ENCODE assay signal across 19 mouse cellular contexts in the genomic region with DNA sequence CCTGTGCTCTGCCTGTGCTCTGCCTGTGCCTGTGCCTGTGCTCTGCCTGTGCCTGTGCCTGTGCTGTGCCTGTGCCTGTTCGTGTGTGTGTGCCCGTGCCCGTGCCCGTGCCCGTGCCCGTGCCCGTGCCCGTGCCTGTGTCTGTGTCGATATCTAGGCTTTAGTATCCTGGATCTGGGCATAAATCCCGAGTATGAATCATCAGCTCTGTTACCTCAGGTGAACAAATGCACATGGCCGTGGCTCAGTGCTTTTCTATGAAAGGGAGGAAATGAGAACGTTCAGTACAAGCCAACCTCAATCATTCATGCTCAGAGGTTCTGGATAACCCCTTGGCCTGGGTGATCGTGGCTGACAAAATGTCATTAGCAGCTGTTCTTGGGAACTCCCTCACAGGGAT.
A peak's percentile ranks its signal among the peaks of the same experiment; 100 is the strongest.
DNase-seq lines count a peak whose midpoint lies in the region; ATAC-seq and TF ChIP-seq lines count a peak whose summit lies in the region.
"Had no signal": no experiment of that assay in that cellular context is flagged by ENCODE, and none has a peak within 500 bp of the region (broad histone marks: within the 10 kb centered on the region; RNA-seq: fewer than 3 reads in every experiment).

No protein-coding gene starts in this region.

- 88% methylated on average over 13 of the region's 13 CpGs for WGBS in hindbrain, embryonic 10.5 days
- WGBS in hindbrain, embryonic 12.5 days: 79% methylated on average over 13 of the region's 13 CpGs
- WGBS in midbrain, embryonic 16.5 days: 82% methylated on average over 13 of the region's 13 CpGs
- 80% methylated on average over 13 of the region's 13 CpGs for WGBS in midbrain, embryonic 13.5 days

- no peaks in the 10 kb centered on the region; the same call in 1 of the 2 replicates for H3K9me3 ChIP-seq in hindbrain, embryonic 10.5 days
- no peaks in the 10 kb centered on the region for H3K9me3 ChIP-seq in hindbrain, embryonic 12.5 days (replicated peaks)
- no peaks in the 10 kb centered on the region for H3K9me3 ChIP-seq in midbrain, embryonic 16.5 days (replicated peaks; ENCODE audit: control insufficient read depth, low read length, poor library complexity, severe bottlenecking)
- H3K9me3 ChIP-seq in midbrain, embryonic 13.5 days: no peaks in the 10 kb centered on the region
- H3K9me3 ChIP-seq in ES-Bruce4 (replicated peaks; ENCODE audit: control insufficient read depth, insufficient read depth, low read length, poor library complexity, severe bottlenecking): no peaks in the 10 kb centered on the region
- H3K9me3 ChIP-seq: liver, embryonic 13.5 days; neural tube, embryonic 15.5 days had no signal

- no peak for TF ChIP-seq POLR2A in ES-Bruce4 (IDR thresholded peaks at IDR 0.05; ENCODE audit: insufficient read depth, low read length)

- H3K4me3 ChIP-seq in hindbrain, embryonic 10.5 days: no peak overlapping the region
- H3K4me3 ChIP-seq in hindbrain, embryonic 12.5 days: no peak overlapping the region
- no peak overlapping the region for H3K4me3 ChIP-seq in midbrain, embryonic 16.5 days (ENCODE audit: low read depth, low read length)
- H3K4me3 ChIP-seq in midbrain, embryonic 13.5 days (replicated peaks): no peak overlapping the region
- peak overlapping the region; percentile 22 for H3K4me3 ChIP-seq in ES-Bruce4 (ENCODE audit: low read depth, low read length)
- H3K4me3 ChIP-seq: heart, embryonic 12.5 days; limb, embryonic 13.5 days; liver, embryonic 13.5 days; neural tube, embryonic 15.5 days had no signal

- H3K36me3 ChIP-seq in hindbrain, embryonic 10.5 days: no peaks in the 10 kb centered on the region
- H3K36me3 ChIP-seq in hindbrain, embryonic 12.5 days: no peaks in the 10 kb centered on the region
- no peaks in the 10 kb centered on the region for H3K36me3 ChIP-seq in midbrain, embryonic 16.5 days (ENCODE audit: control insufficient read depth, insufficient read depth, low read length)
- H3K36me3 ChIP-seq in midbrain, embryonic 13.5 days: no peaks in the 10 kb centered on the region
- H3K36me3 ChIP-seq in ES-Bruce4 (ENCODE audit: control insufficient read depth, insufficient read depth, low read length, poor library complexity, severe bottlenecking): no peaks in the 10 kb centered on the region
- H3K36me3 ChIP-seq: heart, embryonic 12.5 days; limb, embryonic 13.5 days; liver, embryonic 13.5 days; neural tube, embryonic 15.5 days had no signal

- no peak for ATAC-seq in hindbrain, embryonic 12.5 days (ENCODE audit: low FRiP score)
- ATAC-seq in midbrain, embryonic 16.5 days: 0 out of 2 replicates have a peak, but pooled peaks have one; percentile 20
- no peak; the same call in 1 of the 2 replicates for ATAC-seq in midbrain, embryonic 13.5 days

- TF ChIP-seq CTCF in ES-Bruce4 (IDR thresholded peaks at IDR 0.05; ENCODE audit: low read depth, low read length): no peak

- no peaks in the 10 kb centered on the region for H3K27me3 ChIP-seq in hindbrain, embryonic 10.5 days (ENCODE audit: insufficient read depth, poor library complexity, severe bottlenecking)
- no peaks in the 10 kb centered on the region for H3K27me3 ChIP-seq in hindbrain, embryonic 12.5 days
- no peaks in the 10 kb centered on the region for H3K27me3 ChIP-seq in midbrain, embryonic 16.5 days (ENCODE audit: control insufficient read depth, insufficient read depth, low read depth, low read length)
- no peaks in the 10 kb centered on the region for H3K27me3 ChIP-seq in midbrain, embryonic 13.5 days
- no peaks in the 10 kb centered on the region for H3K27me3 ChIP-seq in ES-Bruce4 (ENCODE audit: control insufficient read depth, insufficient read depth, low read length, poor library complexity, severe bottlenecking)
- H3K27me3 ChIP-seq: heart, embryonic 12.5 days; limb, embryonic 13.5 days; liver, embryonic 13.5 days; neural tube, embryonic 15.5 days had no signal

- H3K4me2 ChIP-seq in hindbrain, embryonic 12.5 days (replicated peaks): no peak overlapping the region
- H3K4me2 ChIP-seq in midbrain, embryonic 16.5 days (ENCODE audit: low read length): no peak overlapping the region
- H3K4me2 ChIP-seq in midbrain, embryonic 13.5 days (replicated peaks): no peak overlapping the region
- H3K4me2 ChIP-seq: heart, embryonic 12.5 days; limb, embryonic 13.5 days; liver, embryonic 13.5 days; lung, embryonic 14.5 days; neural tube, embryonic 15.5 days had no signal

- no peak for DNase-seq in hindbrain, embryonic 10.5 days (ENCODE audit: low spot score)
- peak; percentile 65 for DNase-seq in fibroblast of lung, adult 2 months (ENCODE audit: low read depth)
- no peak for DNase-seq in layer of hippocampus, adult 9-10 months (ENCODE audit: low spot score)
- no peak for DNase-seq in spleen, postnatal 4 days (ENCODE audit: low spot score in 2 of 2)
- DNase-seq: adrenal gland, postnatal 36 days; cerebellum, postnatal 36 days; heart, postnatal 14 days; kidney, adult 11 months; layer of hippocampus, postnatal 36 days; liver, embryonic 13.5 days; lung, embryonic 14.5 days; right cerebral cortex, postnatal 4 days had no signal

- 0 out of 2 replicates have a peak overlapping the region, but pooled peaks have one; percentile 56 for H3K27ac ChIP-seq in hindbrain, embryonic 10.5 days
- H3K27ac ChIP-seq in hindbrain, embryonic 12.5 days: no peak overlapping the region
- H3K27ac ChIP-seq in midbrain, embryonic 16.5 days (ENCODE audit: low read length): no peak overlapping the region
- no peak overlapping the region for H3K27ac ChIP-seq in midbrain, embryonic 13.5 days
- H3K27ac ChIP-seq in ES-Bruce4 (ENCODE audit: insufficient read depth, low read length): no peak overlapping the region
- H3K27ac ChIP-seq: limb, embryonic 13.5 days; liver, embryonic 13.5 days; neural tube, embryonic 15.5 days had no signal

- TF ChIP-seq EP300 in ES-Bruce4 (IDR thresholded peaks at IDR 0.05; ENCODE audit: insufficient read depth, low read depth, low read length): no peak

- no peak overlapping the region for H3K9ac ChIP-seq in hindbrain, embryonic 12.5 days
- no peak overlapping the region for H3K9ac ChIP-seq in midbrain, embryonic 16.5 days (ENCODE audit: low read depth, low read length)
- no peak overlapping the region for H3K9ac ChIP-seq in midbrain, embryonic 13.5 days (replicated peaks)
- H3K9ac ChIP-seq in ES-Bruce4 (ENCODE audit: low read depth, poor library complexity, severe bottlenecking): no peak overlapping the region
- H3K9ac ChIP-seq: heart, embryonic 12.5 days; limb, embryonic 13.5 days; liver, embryonic 13.5 days; lung, embryonic 14.5 days; neural tube, embryonic 15.5 days had no signal

- peaks cover 25% of the 10 kb centered on the region for H3K4me1 ChIP-seq in hindbrain, embryonic 10.5 days (replicated peaks)
- peaks cover 16% of the 10 kb centered on the region for H3K4me1 ChIP-seq in hindbrain, embryonic 12.5 days
- peaks cover 2% of the 10 kb centered on the region; the same call in 1 of the 2 replicates for H3K4me1 ChIP-seq in midbrain, embryonic 16.5 days (ENCODE audit: control insufficient read depth, insufficient read depth, low read length)
- H3K4me1 ChIP-seq in midbrain, embryonic 13.5 days (replicated peaks): peaks cover 14% of the 10 kb centered on the region
- H3K4me1 ChIP-seq in ES-Bruce4 (ENCODE audit: control insufficient read depth, insufficient read depth, low read length): no peaks in the 10 kb centered on the region
- H3K4me1 ChIP-seq: heart, embryonic 12.5 days; liver, embryonic 13.5 days had no signal
